Mouse (Mus musculus): ENCODE data around the gene Cdr2l.
A peak's percentile ranks its signal among the peaks of the same experiment; 100 is the strongest.
"Not testable (repeated sequence)": the region's sequence is repeated elsewhere in the genome, so short reads cannot be mapped to it uniquely, and the experiment has no call there.

Gene Cdr2l

DNA sequence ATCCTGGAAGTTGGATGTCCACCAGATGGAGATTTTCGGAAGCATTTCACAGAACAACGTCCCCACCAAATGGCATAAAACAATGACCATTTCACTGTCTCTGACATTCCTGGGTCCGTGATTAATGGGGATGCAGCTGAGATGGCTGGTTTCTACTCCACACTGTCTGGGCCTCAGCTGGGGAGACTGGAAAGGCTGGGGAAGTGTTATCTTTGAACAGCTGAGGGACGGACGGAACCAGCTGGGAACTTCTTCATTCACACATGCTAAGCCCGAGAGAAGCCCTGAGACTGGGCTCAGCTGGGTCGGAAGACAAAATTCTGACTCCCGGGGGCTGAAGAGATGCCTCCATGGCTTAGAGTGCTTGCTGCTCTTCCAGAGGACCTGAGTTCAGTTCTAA is 10.4 kb upstream of the Cdr2l start:
- DNase-seq (ENCODE audit: low spot score in 2 of 2), result no peak

- no peak for DNase-seq (ENCODE audit: low spot score in 2 of 2)
These were observed 9.7 kb upstream of the Cdr2l start for GRCm38 (mm10) chr11:115372015-115372414.

- no peak for DNase-seq (ENCODE audit: low spot score in 2 of 2)
These were observed 9.0 kb upstream of the Cdr2l start for GRCm38 (mm10) chr11:115372737-115373136.

- DNase-seq (ENCODE audit: low spot score in 2 of 2), result no peak
These were observed 7.7 kb upstream of the Cdr2l start for GRCm38 (mm10) chr11:115373805-115374694.

- DNase-seq (ENCODE audit: low spot score in 2 of 2), result no peak
These were observed 6.9 kb upstream of the Cdr2l start for GRCm38 (mm10) chr11:115374695-115375425.

GRCm38 (mm10) chr11:115376722-115377121 is 5.0 kb upstream of the Cdr2l start:
- no peak for DNase-seq (ENCODE audit: low spot score in 2 of 2)

DNA sequence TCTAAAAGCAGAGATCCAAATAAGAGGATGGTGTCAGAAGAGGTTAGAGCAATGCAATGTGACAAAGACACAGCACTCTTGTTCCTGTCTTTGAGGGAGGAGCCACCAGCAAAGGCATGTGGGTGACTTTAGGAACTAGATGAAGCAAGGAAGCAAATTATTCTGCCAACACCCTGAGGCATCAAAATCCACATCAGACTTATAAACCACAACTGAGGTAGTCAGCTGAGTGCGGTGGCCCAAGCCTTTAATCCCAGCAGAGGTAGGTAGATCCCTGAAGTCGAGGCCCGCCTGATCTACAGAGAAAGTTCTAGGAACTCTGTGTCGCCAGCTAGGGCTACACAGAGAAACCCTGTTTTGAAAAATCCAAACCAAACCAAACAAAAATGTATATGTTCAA is 4.5 kb upstream of the Cdr2l start:
- no peak for DNase-seq (ENCODE audit: low spot score in 2 of 2)

DNA sequence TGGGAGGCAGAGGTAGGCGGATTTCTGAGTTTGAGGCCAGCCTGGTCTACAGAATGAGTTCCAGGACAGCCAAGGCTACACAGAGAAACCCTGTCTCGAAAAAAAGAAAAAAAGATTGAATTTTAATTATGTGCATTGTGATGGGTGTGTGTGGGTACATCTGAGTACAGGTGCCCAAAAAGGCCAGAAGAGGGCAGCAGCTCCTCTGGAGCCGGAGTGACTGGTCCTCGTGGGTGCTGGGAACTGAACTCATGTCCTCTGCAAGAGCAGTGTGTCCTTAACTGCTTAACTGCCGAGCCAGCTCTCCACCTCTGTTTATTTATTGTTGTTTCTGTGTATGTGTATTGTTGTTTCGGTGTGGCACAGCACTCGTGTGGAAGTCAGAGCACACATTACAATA is 3.9 kb upstream of the Cdr2l start:
- DNase-seq (ENCODE audit: low spot score in 2 of 2), result no peak

- DNase-seq (ENCODE audit: low spot score in 2 of 2), result no peak
These were observed 440 bp upstream of the Cdr2l start for GRCm38 (mm10) chr11:115381276-115381675.

DNA sequence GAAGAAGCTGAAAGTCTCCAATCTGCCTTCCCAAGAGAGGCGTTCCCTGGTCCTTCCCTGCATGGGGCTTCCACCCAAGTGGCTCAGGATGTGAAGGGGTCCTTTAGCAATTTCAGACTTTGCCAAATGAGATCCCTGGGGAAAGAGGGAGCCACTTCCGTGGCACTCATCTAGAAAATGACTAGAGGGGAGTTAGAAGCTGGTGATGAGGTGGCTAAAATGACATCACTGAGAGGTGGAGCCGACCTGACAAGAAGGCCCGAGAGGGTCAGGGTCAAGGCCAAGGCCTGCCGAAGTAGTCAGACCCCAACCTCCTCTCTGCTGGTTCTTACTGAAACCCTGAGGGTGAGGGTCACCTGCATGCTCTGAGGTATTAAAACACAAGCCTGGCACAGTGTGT is 1.2 kb downstream of the Cdr2l start:
- DNase-seq (ENCODE audit: low spot score in 2 of 2), result no peak

DNA sequence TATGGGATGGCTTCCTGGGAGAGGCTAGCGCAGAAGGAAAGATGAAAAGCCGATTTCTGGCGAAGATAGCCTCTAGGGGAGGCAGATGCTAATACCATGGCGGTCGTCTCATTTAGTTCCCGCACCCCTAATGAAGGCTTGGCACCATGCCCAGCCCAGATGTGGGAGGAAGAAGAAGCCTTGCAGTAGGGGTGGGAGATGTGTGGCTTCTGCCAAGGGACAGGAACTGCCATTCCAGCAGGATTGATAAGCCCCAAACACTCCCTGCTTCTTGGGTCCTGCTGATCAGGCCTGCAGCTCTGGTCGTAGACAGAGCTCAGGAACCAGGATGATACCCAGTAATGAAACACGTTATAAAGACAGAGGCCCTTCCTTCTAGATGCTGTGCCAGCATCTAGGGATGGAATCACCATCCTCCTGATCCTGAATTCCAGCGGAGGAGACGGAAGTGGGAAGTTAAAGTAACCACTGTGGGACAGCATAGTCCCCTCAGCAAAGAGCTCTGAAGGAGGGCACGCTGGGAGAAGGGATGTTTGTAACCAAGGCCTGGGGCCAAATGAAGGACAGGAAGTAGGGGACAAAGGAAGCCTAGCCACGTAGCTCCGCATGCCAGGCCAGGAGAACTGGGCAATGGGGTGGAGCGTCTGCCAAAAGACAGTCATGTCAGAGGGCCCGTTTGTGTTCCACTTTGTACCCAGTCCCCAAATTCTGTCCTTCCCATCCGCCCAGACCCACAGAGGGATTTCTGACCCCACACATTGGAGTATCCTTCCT is 2.2 kb downstream of the Cdr2l start:
- DNase-seq (ENCODE audit: low spot score in 2 of 2), result no peak

- DNase-seq (ENCODE audit: low spot score in 2 of 2), result no peak
These were observed 2.9 kb downstream of the Cdr2l start for GRCm38 (mm10) chr11:115384587-115384986.

GRCm38 (mm10) chr11:115386859-115387258 is 5.1 kb downstream of the Cdr2l start:
- DNase-seq (ENCODE audit: low spot score in 2 of 2), result not testable (repeated sequence)

DNA sequence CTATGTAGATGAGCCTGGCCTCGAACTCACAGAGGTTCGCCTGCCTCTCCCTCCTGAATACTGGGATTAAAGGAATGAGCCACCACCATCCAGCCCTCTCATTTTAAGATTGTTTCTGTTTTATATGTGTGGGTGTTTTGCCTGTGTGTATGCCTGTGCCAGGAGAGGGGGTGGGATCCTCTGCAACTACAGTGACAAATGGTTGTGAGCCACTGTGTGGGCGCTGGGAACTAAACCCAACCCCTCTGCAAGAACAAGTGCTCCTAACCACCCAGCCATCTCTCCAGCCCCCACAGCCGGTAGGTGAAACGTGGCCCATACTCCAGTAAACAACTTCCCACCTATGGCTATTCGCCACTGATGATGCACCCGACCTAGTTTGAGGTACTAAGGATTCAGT is 9.6 kb downstream of the Cdr2l start:
- no peak for DNase-seq (ENCODE audit: low spot score in 2 of 2)

DNA sequence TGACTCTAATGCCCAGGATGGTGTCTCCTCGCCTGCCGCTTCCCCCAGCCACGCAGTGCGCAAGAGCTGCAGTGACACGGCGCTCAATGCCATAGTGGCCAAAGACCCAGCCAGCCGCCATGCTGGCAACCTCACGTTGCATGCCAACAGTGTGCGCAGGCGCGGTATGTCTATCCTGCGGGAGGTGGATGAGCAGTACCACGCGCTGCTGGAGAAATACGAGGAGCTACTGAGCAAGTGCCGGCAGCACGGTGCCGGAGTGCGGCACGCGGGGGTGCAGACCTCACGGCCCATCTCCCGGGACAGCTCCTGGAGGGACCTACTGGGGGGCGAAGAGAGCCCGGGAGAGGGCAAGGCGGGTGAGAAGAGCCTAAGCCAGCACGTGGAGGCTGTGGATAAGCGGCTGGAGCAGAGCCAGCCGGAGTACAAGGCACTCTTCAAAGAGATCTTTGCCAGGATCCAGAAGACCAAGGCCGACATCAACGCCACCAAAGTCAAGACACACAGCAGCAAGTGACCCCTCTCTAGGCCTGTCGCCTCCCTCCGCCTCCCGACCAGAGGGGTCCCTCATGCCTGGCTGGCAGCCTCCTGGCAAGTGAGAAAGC is 12.1 kb downstream of the Cdr2l start:
- no peak for DNase-seq (ENCODE audit: low spot score in 2 of 2)

GRCm38 (mm10) chr11:115398085-115398484 is 16.4 kb downstream of the Cdr2l start:
- no peak for DNase-seq (ENCODE audit: low spot score in 2 of 2)

DNA sequence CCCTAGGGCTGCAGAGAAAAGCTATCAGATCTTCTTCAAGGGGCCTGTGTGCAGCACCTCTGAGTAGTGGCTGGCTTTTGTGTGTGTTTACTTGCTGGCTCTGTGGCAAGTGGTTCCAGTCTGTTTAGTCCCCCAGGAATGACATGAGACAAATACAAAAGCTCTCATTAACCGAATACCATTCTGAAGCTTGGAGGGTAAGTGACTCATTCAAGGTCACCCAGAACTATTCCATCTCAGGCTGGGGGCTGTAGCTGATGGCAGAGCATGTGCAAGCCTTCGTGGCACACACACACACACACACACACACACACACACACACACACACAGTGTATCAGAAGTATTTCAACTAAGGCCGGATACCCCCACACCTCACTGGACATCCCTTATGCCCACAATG is 18.4 kb downstream of the Cdr2l start:
- no peak for DNase-seq (ENCODE audit: low spot score in 2 of 2)

- DNase-seq (ENCODE audit: low spot score in 2 of 2), result no peak
These were observed 19.1 kb downstream of the Cdr2l start for GRCm38 (mm10) chr11:115400630-115401391.

DNA sequence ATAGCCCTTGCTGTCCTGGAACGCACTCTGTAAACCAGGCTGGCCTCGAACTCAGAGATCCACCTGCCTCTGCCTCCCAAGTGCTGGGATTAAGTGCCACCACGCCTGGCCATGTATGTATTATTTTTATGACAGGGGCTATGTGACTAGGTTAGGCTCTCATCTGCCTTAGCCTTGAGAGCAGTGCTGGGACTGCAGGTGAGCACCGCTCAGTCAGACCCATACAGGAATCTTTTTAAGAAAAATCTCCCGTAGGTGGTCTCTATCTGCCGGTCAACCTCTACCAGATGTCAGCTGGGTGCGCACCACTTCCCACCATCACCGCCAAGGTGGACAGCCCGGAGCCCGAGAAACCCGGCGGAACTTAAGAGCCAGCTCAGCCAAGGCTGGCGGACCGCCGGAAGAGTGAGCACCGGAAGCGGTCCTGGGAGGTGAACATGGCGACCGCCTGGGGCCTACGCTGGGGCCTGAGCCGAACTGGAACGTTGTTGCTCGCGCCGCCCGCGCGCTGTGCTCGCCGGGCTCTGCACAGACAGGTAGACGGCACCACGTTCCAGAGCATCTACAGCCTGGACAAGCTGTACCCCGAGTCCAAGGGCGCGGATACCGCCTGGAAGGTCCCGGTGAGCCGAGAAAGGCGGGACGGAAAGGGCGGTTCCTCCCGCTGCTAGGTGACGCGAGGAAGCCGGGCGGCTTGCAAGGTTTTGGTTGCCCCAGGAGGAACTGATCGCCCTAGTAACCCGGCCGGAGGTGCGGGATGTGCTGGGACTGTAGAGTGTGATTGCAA is 21.8 kb downstream of the Cdr2l start, which contains the start of gene Mrpl58:
TSS of gene Mrpl58 (plus strand) at position 415 of the 787 bp plus-strand sequence.
- peak; percentile 83 for DNase-seq (ENCODE audit: low spot score in 2 of 2)

GRCm38 (mm10) chr11:115405723-115406122 is 24.0 kb downstream of the Cdr2l start:
- DNase-seq (ENCODE audit: low spot score in 2 of 2), result no peak

Measured in spleen, postnatal 36 days (tissue).